Mouse (Mus musculus) erythroblast, embryonic 14.5 days (primary cell): ENCODE measurements around the gene E2f1.

Experiments
- GATA1 ChIP-seq: IDR thresholded peaks from 2 replicates; pipeline ENCODE4 v1.6.1; 2012; ENCODE audit warnings: low read length, inconsistent platforms, mixed read lengths
- TAL1 ChIP-seq: IDR thresholded peaks from 3 replicates; pipeline ENCODE4 v1.6.1; 2012; ENCODE audit warnings: low read length, inconsistent platforms, mixed read lengths

GRCm38 (mm10) chr2:154586405-154586804 is 16.7 kb upstream of the E2f1 start:
- TF ChIP-seq TAL1 (no peak), GATA1 (no peak)
